Mouse (Mus musculus) forebrain, postnatal 0 days (tissue): ENCODE measurements at regions not wholly inside any gene's neighbourhood (a gene's known extent, or its start where the extent isn't known, plus 50 kb on each side); places are given as distances from the start of the nearest gene placed in this dataset.
A peak's percentile ranks its signal among the peaks of the same experiment; 100 is the strongest.

Source experiments
- ATAC-seq: fragments of 200-750 bp; cut with Nextera tagmentation; 2 replicates; pipeline ENCODE4 v1.8.0; 2017; ENCODE audit warnings: mild to moderate bottlenecking, moderate library complexity
- DNase-seq: peaks from one replicate; pipeline ENCODE4 v3.0.0-alpha.2; 2015
- H3K27ac ChIP-seq: fragments of 300-500 bp; sonication (generic); 2 replicates; pipeline ENCODE4 v1.5.1; 2014; ENCODE audit warnings: low read depth, mild to moderate bottlenecking, antibody characterized with exemption, low read length, moderate library complexity, mixed read lengths
- H3K27me3 ChIP-seq: fragments of 300-500 bp; sonication (generic); 2 replicates; pipeline ENCODE4 v1.6.1; 2014; ENCODE audit warnings: mild to moderate bottlenecking, low read length, mixed read lengths; ENCODE audit not compliant: insufficient read depth
- H3K36me3 ChIP-seq: fragments of 300-500 bp; sonication (generic); 2 replicates; pipeline ENCODE4 v1.6.1; 2014; ENCODE audit warnings: mild to moderate bottlenecking, moderate library complexity; ENCODE audit not compliant: insufficient read depth
- H3K4me1 ChIP-seq: fragments of 300-500 bp; sonication (generic); 2 replicates; pipeline ENCODE4 v1.6.1; 2014; ENCODE audit warnings: antibody characterized with exemption; ENCODE audit not compliant: insufficient read depth
- H3K4me2 ChIP-seq: fragments of 300-500 bp; sonication (generic); 2 replicates; pipeline ENCODE4 v1.6.1; 2014; ENCODE audit warnings: low read depth, mild to moderate bottlenecking, moderate library complexity
- H3K4me3 ChIP-seq: fragments of 300-500 bp; sonication (generic); 2 replicates; pipeline ENCODE4 v1.5.1; 2014; ENCODE audit warnings: low read depth, low read length, mixed read lengths
- H3K9ac ChIP-seq: fragments of 300-500 bp; sonication (generic); 2 replicates; pipeline ENCODE4 v1.6.1; 2014; ENCODE audit warnings: mild to moderate bottlenecking
- H3K9me3 ChIP-seq: fragments of 300-500 bp; sonication (generic); 2 replicates; pipeline ENCODE4 v1.6.1; 2016; ENCODE audit warnings: low read length
- CTCF ChIP-seq: sonication (generic); IDR thresholded peaks from 2 replicates; pipeline ENCODE4 v1.5.1; 2016; ENCODE audit warnings: antibody characterized with exemption, control low read depth, low read depth
- WGBS: fragments of 180-500 bp; shearing (Covaris S2); extraction: QIAGEN DNeasy Blood & Tissue Kit; methylation state at CpG from one replicate; pipeline ENCODE4 v1.1.7; 2014; 5-methylcytosine and 5-hydroxymethylcytosine counted together

- Histone ChIP-seq H3K9ac (no peak overlapping the region), H3K36me3 (no peaks in the 10 kb centered on the region), H3K27me3 (no peaks in the 10 kb centered on the region), H3K9me3 (no peaks in the 10 kb centered on the region), H3K4me2 (no peak overlapping the region), H3K27ac (no peak overlapping the region), H3K4me1 (no peaks in the 10 kb centered on the region), H3K4me3 (no peak overlapping the region)
- TF ChIP-seq CTCF = no peak
- WGBS = 89% methylated on average over 3 of the region's 3 CpGs
- DNase-seq (no peak), ATAC-seq (no peak)
Measured at GRCm38 (mm10) chr10:122515698-122516097, 67.4 kb downstream of the Avpr1a start.

DNA sequence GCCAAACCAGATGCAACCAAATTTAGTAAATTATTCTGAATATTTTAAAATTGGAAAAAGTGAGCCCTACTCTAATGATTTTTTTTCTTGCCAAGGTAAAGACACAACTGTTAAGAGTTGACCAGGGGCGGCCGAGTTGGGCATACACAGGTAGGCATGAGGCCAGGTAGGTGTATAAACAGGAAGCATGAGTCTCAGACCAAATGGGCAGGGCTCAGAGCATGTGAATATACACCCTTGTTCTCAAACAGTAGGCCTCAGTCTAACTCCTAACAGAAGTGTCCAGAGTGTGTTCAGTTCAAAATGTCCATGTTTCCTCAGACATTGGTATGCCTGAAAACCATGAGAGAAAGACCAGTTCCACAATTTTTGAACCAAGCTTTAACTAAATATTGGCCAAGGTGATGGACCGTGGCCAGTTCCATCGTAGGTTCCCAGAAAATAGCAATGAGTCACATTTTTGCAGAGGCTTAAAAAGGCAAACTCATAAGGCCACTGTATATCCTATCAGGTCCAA, 71.0 kb downstream of the Avpr1a start:
- TF ChIP-seq CTCF = no peak
- Histone ChIP-seq H3K4me1 (no peaks in the 10 kb centered on the region), H3K36me3 (no peaks in the 10 kb centered on the region), H3K4me3 (no peak overlapping the region), H3K9me3 (no peaks in the 10 kb centered on the region), H3K9ac (no peak overlapping the region), H3K27ac (no peak overlapping the region), H3K27me3 (no peaks in the 10 kb centered on the region), H3K4me2 (no peak overlapping the region)
- no peak for ATAC-seq
- WGBS = 96% methylated on average over 4 of the region's 4 CpGs
- no peak for DNase-seq

GRCm38 (mm10) chr10:122519981-122520380, 71.7 kb downstream of the Avpr1a start:
- whole genome bisulfite sequencing = 81% methylated on average over 7 of the region's 7 CpGs
- ATAC-seq = no peak

GRCm38 (mm10) chr10:122522631-122523030, 74.3 kb downstream of the Avpr1a start:
- no peak for TF ChIP-seq CTCF
- Histone ChIP-seq H3K9ac (no peak overlapping the region), H3K4me1 (no peaks in the 10 kb centered on the region), H3K4me3 (no peak overlapping the region), H3K27ac (no peak overlapping the region), H3K9me3 (no peaks in the 10 kb centered on the region), H3K4me2 (no peak overlapping the region), H3K27me3 (no peaks in the 10 kb centered on the region), H3K36me3 (no peaks in the 10 kb centered on the region)
- DNase-seq (no peak), ATAC-seq (no peak)
- WGBS = 88% methylated on average over 2 of the region's 3 CpGs

More at GRCm38 (mm10) chr10:122519981-122520380, 71.7 kb downstream of the Avpr1a start:
- H3K9me3 ChIP-seq = no peaks in the 10 kb centered on the region
- no peaks in the 10 kb centered on the region for H3K4me1 ChIP-seq
- H3K36me3 ChIP-seq = no peaks in the 10 kb centered on the region
- H3K27ac ChIP-seq = no peak overlapping the region
- no peak overlapping the region for H3K4me3 ChIP-seq
- H3K9ac ChIP-seq = no peak overlapping the region
- H3K27me3 ChIP-seq = no peaks in the 10 kb centered on the region
- no peak for TF ChIP-seq CTCF
- DNase-seq = no peak
- H3K4me2 ChIP-seq = no peak overlapping the region

DNA sequence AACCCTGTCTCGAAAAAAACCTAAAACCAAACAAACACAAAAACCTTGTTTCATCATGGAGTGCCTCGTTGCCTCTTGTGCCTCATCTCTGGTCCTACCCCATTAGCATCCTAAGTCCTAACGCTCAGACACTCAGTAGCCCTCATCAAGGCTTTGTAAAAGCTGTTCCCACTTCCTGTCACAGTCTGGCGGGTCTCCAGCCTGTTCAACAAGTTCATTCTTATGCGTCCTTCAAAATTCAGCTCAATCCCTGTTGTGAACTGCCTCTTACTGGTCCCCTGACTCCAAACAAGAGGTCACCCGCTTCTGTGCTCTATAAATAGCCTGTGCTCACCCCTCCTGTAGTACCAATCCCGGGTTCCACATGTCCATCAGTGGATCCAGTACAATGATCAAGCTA, 77.1 kb downstream of the Avpr1a start:
- DNase-seq (no peak), ATAC-seq (no peak)
- no peak overlapping the region for H3K4me2 ChIP-seq
- H3K9ac ChIP-seq = no peak overlapping the region
- no peaks in the 10 kb centered on the region for H3K27me3 ChIP-seq
- no peak overlapping the region for H3K4me3 ChIP-seq
- H3K4me1 ChIP-seq = no peaks in the 10 kb centered on the region
- H3K9me3 ChIP-seq = no peaks in the 10 kb centered on the region
- H3K36me3 ChIP-seq = no peaks in the 10 kb centered on the region
- H3K27ac ChIP-seq = no peak overlapping the region
- no peak for TF ChIP-seq CTCF
- WGBS = 58% methylated on average over 7 of the region's 7 CpGs

DNA sequence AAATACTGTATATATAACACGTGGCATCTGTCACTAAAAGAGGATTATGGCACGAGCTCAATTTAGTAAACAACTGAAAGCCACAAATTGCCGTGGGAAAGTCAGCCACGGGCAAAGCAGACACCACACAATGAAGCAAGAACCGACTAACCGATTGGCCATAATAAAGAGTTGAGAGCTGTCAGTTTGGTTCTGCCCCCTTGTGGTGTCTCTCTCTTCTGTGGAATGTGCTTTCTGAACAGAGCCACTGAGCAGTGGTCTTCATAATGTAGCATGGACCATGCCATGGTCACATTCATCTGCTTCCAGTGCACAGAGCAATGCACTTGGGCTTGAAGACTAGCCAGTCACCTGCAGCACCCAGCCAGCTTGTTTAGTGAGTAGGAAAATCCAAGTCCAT, 77.5 kb downstream of the Avpr1a start:
- Histone ChIP-seq H3K27ac (no peak overlapping the region), H3K36me3 (no peaks in the 10 kb centered on the region), H3K4me3 (no peak overlapping the region), H3K4me1 (no peaks in the 10 kb centered on the region), H3K9me3 (no peaks in the 10 kb centered on the region), H3K4me2 (no peak overlapping the region), H3K9ac (no peak overlapping the region), H3K27me3 (no peaks in the 10 kb centered on the region)
- peak; percentile 56 for TF ChIP-seq CTCF
- peak; percentile 27; the same call in 1 of the 2 replicates for ATAC-seq
- DNase-seq = peak; percentile 30
- WGBS = 48% methylated on average over 6 of the region's 6 CpGs

GRCm38 (mm10) chr10:122528222-122528621, 79.9 kb downstream of the Avpr1a start:
- TF ChIP-seq CTCF = no peak
- Histone ChIP-seq H3K9me3 (no peaks in the 10 kb centered on the region), H3K9ac (no peak overlapping the region), H3K4me1 (no peaks in the 10 kb centered on the region), H3K36me3 (no peaks in the 10 kb centered on the region), H3K4me3 (no peak overlapping the region), H3K27ac (no peak overlapping the region), H3K4me2 (no peak overlapping the region), H3K27me3 (no peaks in the 10 kb centered on the region)
- no peak for DNase-seq
- ATAC-seq = no peak
- WGBS = 66% methylated on average over 10 of the region's 10 CpGs
